Mouse (Mus musculus): ENCODE results near the gene Calml4.
"Not testable (repeated sequence)": the region's sequence is repeated elsewhere in the genome, so short reads cannot be mapped to it uniquely, and the experiment has no call there.

The Calml4 gene

DNA sequence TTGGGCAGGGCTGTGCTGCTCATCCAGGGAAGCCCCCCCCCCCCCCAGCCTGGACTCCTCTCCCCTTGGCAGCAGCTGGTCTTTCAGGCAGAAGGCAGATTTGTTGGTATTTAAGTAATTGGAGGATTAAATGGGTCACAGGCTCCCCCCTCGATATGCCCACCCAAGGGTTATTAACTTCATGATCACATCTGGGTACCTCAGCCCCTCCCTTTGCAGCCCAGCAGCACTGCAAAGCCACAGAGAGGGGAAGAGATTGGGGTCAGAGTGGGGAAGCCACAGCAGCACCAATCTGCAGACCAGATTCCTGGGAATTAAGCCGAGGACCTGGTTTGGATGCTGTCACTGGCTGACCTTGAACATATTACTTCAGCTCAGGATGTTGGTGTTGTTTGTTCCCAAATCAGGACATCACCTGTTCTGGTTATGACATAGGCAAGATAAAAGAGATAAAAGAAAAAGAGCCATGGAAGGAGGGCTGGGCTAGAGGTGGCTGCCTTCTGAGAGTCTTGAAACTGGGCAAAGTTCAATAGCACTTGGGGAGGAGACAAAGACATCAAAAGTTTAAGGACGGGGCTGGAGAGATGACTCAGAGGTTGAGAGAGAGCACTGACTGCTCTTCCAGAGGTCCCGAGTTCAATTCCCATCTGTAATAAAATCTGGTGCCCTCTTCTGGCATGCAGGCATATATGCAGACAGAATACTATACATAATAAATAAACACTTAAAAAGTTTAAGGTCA is 22.0 kb upstream of the Calml4 start:
- DNase-seq (ENCODE audit: low spot score in 2 of 2): no peak

DNA sequence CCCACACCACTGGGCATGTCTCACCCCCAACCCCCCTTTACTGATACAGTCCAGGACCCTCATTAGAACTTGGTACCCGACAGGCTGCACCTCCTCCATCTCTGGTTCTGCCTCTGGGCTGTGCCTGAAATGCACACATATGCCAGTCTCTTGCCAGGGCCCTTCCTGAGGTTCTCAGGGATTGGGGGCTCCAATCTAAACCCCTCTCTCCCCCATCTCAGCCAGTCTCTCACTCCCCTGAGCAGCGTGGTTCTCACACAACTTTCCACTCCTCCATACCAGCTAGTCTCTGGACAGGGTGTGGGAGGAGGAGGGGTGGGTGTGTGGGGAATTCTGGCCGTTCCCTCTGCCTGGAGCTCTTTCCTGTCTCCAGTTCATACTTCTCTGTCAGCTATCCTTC is 20.3 kb upstream of the Calml4 start:
- no peak for DNase-seq (ENCODE audit: low spot score in 2 of 2)

DNA sequence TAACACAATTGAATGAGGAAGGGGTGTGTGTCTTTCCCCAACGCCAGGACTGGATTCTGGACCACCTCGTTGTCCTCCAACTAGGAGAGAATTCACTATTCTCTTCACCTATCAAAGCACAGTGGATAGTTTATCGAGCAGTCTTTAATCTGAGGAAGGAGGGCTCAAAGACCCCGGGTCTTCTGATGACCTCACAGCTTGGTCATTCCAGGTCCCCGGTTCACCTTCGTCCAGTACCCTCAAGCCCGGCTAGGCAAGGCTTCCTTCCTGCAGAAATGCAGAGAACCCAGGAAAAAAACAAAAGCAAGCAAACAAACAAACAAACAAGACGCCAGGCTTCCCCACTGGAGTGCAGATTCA is 19.8 kb upstream of the Calml4 start:
- DNase-seq (ENCODE audit: low spot score in 2 of 2): no peak

- DNase-seq (ENCODE audit: low spot score in 2 of 2): peak in 1 of 2 experiments; percentile 58
These were observed 19.2 kb upstream of the Calml4 start, which contains the start of gene Cln6 for GRCm38 (mm10) chr9:62838506-62839171. TSS of gene Cln6 (plus strand) at chr9:62838785.

DNA sequence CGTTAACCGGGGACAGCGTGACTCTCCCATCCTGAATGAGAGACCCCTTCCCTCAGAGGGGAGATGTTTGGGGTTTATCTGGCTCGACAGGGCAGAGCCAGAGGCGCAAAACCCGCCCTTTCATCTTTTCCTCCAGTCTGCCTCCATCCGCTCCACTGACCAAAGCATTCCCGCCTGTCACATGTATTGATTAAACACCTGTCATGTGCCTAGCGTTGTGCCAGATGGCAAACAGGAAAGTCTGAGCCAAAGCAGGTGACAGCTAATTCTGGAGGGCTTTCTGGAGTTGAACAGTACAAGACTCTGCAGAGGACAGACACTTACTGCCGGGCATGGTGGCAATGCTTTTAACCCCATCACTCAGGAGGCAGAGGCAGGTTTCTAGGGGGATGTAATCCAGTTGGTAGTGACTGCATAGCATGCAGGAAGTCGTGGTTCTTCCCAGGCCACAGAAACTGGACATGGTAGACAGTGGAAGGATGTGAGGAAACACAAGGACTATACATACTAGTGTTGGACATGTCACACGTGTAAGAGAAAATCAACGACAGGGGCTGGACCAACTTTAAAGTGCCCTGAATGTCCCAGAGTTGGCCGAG is 18.6 kb upstream of the Calml4 start:
- no peak for DNase-seq (ENCODE audit: low spot score in 2 of 2)

DNA sequence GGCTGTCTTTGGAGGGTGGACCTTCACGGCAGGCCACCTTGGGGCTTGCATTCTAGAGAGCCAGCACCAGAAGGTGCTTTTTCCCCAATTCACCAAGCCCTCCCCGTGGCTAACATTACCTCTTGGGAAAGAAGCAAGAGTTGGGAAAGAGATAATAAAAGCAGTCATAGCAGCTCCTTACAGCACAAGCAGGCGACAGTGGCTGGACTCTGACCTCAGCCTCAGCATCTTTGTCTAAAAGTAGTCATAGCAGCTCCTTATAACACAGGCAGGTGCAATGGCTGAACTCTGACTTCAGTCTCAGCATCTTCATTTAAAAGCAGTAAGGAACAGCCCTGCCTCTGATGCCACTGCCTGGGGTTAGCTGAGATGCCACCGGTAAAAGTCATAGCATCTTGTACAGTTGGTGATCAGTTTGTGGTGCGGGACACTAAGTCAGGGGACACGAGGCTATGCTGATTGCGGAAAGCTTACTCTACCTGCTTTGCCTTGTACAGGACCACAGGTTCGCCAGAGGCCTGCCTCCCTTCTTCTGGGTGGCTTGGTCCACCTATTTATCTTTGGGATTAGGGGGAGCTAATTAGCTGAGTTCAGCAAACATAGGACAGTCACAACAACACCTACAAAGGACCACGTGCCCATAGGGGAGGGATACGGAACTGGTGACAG is 14.4 kb upstream of the Calml4 start:
- no peak for DNase-seq (ENCODE audit: low spot score in 2 of 2)

GRCm38 (mm10) chr9:62844461-62844860 is 13.4 kb upstream of the Calml4 start:
- no peak for DNase-seq (ENCODE audit: low spot score in 2 of 2)

DNA sequence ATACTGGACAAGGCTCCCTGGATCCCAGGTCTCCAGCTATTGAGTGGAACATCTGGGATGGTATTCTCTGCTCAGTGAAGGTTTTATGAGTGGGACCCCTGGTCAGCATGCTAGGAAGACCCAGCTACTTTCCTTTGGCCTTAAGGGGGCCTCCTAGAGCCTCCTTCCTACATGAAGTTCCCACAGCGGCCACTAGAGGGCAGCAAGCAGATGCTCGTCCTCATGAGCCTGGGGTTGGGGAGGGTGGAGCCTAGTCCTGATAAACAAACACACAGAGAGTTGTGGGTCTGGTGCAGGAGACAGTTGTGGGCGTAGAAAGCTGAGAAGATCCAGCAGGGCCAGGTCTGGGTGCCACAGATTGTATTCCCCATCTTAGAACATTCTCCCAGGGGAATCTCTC is 10.2 kb upstream of the Calml4 start:
- DNase-seq (ENCODE audit: low spot score in 2 of 2): peak; percentile 83 to 88

GRCm38 (mm10) chr9:62848641-62849040 is 9.2 kb upstream of the Calml4 start:
- DNase-seq (ENCODE audit: low spot score in 2 of 2): no peak

DNA sequence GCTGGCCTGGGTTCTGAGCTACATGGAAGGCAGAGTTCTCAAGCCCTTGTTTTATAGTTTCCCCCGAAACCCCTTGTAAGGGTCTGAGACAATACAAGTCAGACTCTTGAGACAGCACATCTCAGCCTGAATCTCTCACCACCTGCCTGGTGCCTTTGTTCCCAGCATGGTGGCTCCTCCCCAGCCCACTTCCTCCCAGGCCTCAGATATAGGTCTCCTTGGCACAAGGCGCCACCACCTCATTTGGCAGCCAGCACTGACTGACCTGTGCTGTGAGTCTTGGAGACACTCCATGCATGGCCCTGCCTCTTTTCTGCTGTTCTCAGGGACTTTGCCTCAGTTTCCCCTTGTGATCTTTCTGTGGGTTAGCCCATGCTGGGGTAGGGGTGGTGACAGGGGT is 6.3 kb upstream of the Calml4 start:
- DNase-seq (ENCODE audit: low spot score in 2 of 2): no peak

DNA sequence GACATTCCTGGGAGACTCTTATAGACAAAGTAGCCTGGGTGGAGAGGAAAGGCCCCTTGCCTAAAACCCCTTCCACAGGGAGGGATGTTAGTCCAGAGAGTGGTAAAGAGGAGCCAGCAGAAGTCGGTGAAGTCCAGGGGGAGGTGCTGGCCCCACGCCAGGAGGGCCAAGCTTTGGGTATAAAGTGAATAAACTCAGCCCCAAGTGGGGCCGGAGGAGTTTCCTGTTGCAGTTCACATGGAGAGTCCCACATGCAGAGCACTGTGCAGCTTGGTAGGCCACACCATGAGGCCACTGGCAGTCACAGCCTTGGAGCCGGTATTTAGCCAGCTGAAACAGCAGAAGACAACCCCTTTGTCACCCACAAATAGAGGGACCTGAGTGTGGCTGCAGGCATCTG is 3.4 kb upstream of the Calml4 start:
- no peak for DNase-seq (ENCODE audit: low spot score in 2 of 2)

DNA sequence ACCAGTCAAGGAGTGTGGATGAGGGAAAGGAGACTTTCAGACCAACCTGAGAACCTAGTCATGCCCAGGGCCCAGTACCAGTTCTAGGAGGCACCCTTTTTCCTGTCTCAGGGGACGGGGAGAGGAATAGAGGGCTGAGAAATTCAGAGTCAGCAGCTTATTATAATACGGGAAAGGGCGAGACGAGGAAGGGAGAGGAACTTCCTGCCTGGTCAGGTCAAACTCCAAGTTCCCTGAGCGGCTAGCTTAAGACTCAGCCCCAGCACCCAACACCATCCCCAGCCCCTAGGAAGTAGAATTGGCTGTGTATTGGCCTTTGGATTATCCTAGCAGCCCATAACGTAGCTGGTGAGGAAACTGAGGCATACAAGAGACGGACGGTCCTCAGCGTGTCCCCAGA is 664 bp upstream of the Calml4 start:
- DNase-seq (ENCODE audit: low spot score in 2 of 2): no peak

GRCm38 (mm10) chr9:62858266-62859019 is 563 bp downstream of the Calml4 start:
- DNase-seq (ENCODE audit: low spot score in 2 of 2): no peak

GRCm38 (mm10) chr9:62860102-62860501 is 2.2 kb downstream of the Calml4 start:
- not testable (repeated sequence) for DNase-seq (ENCODE audit: low spot score in 2 of 2)

- no peak for DNase-seq (ENCODE audit: low spot score in 2 of 2)
These were observed 3.0 kb downstream of the Calml4 start for GRCm38 (mm10) chr9:62860866-62861265.

GRCm38 (mm10) chr9:62869236-62869635 is 11.4 kb downstream of the Calml4 start:
- not testable (repeated sequence) for DNase-seq (ENCODE audit: low spot score in 2 of 2)

- no peak for DNase-seq (ENCODE audit: low spot score in 2 of 2)
These were observed 12.8 kb downstream of the Calml4 start for GRCm38 (mm10) chr9:62870728-62871127.

- DNase-seq (ENCODE audit: low spot score in 2 of 2): no peak
These were observed 19.2 kb downstream of the Calml4 start for GRCm38 (mm10) chr9:62876966-62877616.

- DNase-seq (ENCODE audit: low spot score in 2 of 2): no peak
These were observed 19.9 kb downstream of the Calml4 start for GRCm38 (mm10) chr9:62877825-62878224.

GRCm38 (mm10) chr9:62881871-62882270 is 24.0 kb downstream of the Calml4 start:
- DNase-seq (ENCODE audit: low spot score in 2 of 2): no peak

GRCm38 (mm10) chr9:62894486-62894885 is 36.6 kb downstream of the Calml4 start:
- DNase-seq (ENCODE audit: low spot score in 2 of 2): no peak

Data from cerebellum, postnatal 4 days (tissue).